Mouse (Mus musculus) left cerebral cortex, postnatal 10 days (tissue): Measurements from ENCODE around the gene Wdpcp. TPM values are rescaled to one million over a fixed set of nuclear protein-coding genes. Genes with fewer than 3 reads are reported as not detected.

ENCODE experiments used
- DNase-seq, 2 experiments: peaks; one replicate each; pipeline ENCODE4 v3.0.0; 2021 to 2022; ENCODE audit warnings: low spot score in 2 of 2, mixed read lengths in 1 of 2; ENCODE audit errors: extremely low spot score in 1 of 2
- intact Hi-C: fragments of 180-260 bp; cut with DNase I; formaldehyde crosslinking; loops from one replicate; pipeline ENCODE4 v1.15.1; 2025
- total RNA-seq, 2 experiments: library from RNA; stranded (reverse); gene quantifications; 2 replicates each; pipeline ENCODE4 v1.2.3; 2021

Gene Wdpcp
- total RNA-seq, 2 experiments from 2014 or later = 18.5 to 19.1 TPM

- no peak for DNase-seq
- intact Hi-C loops = no loop called here
Measured at GRCm38 (mm10) chr11:21566934-21567333, 5.1 kb upstream of the Wdpcp start.

GRCm38 (mm10) chr11:21567733-21568132 is 4.3 kb upstream of the Wdpcp start:
- intact Hi-C loops = no loop called here
- DNase-seq = no peak

GRCm38 (mm10) chr11:21569002-21569401 is 3.0 kb upstream of the Wdpcp start:
- intact Hi-C loops = no loop called here
- no peak for DNase-seq

- DNase-seq = peak in 1 of 2 experiments; percentile 38
- intact Hi-C loops = no loop called here
Measured at GRCm38 (mm10) chr11:21569456-21570108, 2.5 kb upstream of the Wdpcp start.

GRCm38 (mm10) chr11:21570109-21570474 is 1.9 kb upstream of the Wdpcp start:
- intact Hi-C loops = no loop called here
- no peak for DNase-seq

GRCm38 (mm10) chr11:21570973-21571372 is 1.1 kb upstream of the Wdpcp start:
- intact Hi-C loops = no loop called here
- DNase-seq = peak in 1 of 2 experiments; percentile 44

- intact Hi-C loops = no loop called here
- DNase-seq = no peak
Measured at GRCm38 (mm10) chr11:21581472-21581871, 9.4 kb downstream of the Wdpcp start.

- intact Hi-C loops = no loop called here
- DNase-seq = no peak
Measured at GRCm38 (mm10) chr11:21583286-21583685, 11.3 kb downstream of the Wdpcp start.

GRCm38 (mm10) chr11:21602497-21602896 is 30.5 kb downstream of the Wdpcp start:
- no peak for DNase-seq
- intact Hi-C loops = no loop called here

GRCm38 (mm10) chr11:21615915-21616314 is 43.9 kb downstream of the Wdpcp start:
- DNase-seq = no peak
- intact Hi-C loops = loop anchor here (10.0 kb wide), 1 partner anchor 589 kb away; no protein-coding TSS in a partner anchor

GRCm38 (mm10) chr11:21634171-21634907 is 62.3 kb downstream of the Wdpcp start:
- intact Hi-C loops = no loop called here
- no peak for DNase-seq

GRCm38 (mm10) chr11:21638341-21638740 is 66.3 kb downstream of the Wdpcp start:
- intact Hi-C loops = no loop called here
- DNase-seq = no peak

GRCm38 (mm10) chr11:21639534-21639933 is 67.5 kb downstream of the Wdpcp start:
- no peak for DNase-seq
- intact Hi-C loops = no loop called here

- intact Hi-C loops = no loop called here
- no peak for DNase-seq
Measured at GRCm38 (mm10) chr11:21644231-21644630, 72.2 kb downstream of the Wdpcp start.

GRCm38 (mm10) chr11:21646136-21646535 is 74.1 kb downstream of the Wdpcp start:
- intact Hi-C loops = no loop called here
- no peak for DNase-seq

GRCm38 (mm10) chr11:21658985-21659384 is 87.0 kb downstream of the Wdpcp start:
- DNase-seq = peak in 1 of 2 experiments; percentile 16

GRCm38 (mm10) chr11:21677034-21677433 is 105.0 kb downstream of the Wdpcp start:
- intact Hi-C loops = no loop called here
- DNase-seq = no peak

More at GRCm38 (mm10) chr11:21658985-21659384, 87.0 kb downstream of the Wdpcp start:
- intact Hi-C loops = loop anchor here (5.0 kb wide), 1 partner anchor 548 kb away; no protein-coding TSS in a partner anchor

- peak; percentile 13 to 20 for DNase-seq
Measured at GRCm38 (mm10) chr11:21688441-21688840, 116.4 kb downstream of the Wdpcp start.

GRCm38 (mm10) chr11:21690730-21691129 is 118.7 kb downstream of the Wdpcp start:
- intact Hi-C loops = no loop called here
- peak in 1 of 2 experiments; percentile 30 for DNase-seq

More at GRCm38 (mm10) chr11:21688441-21688840, 116.4 kb downstream of the Wdpcp start:
- intact Hi-C loops = no loop called here

GRCm38 (mm10) chr11:21694087-21694486 is 122.1 kb downstream of the Wdpcp start:
- no peak for DNase-seq
- intact Hi-C loops = no loop called here
